In genomic region chr6:124481571-124481970, GRCm38 (mm10) we compare ENCODE assay signal across 10 mouse cellular contexts. TPM values are rescaled to one million over a fixed set of nuclear protein-coding genes. Genes with fewer than 3 reads are reported as not detected.
DNase-seq lines count a peak whose midpoint lies in the region; ATAC-seq and TF ChIP-seq lines count a peak whose summit lies in the region.
"Had no signal": no experiment of that assay in that cellular context is flagged by ENCODE, and none has a peak within 500 bp of the region (broad histone marks: within the 10 kb centered on the region; RNA-seq: fewer than 3 reads in every experiment).

No protein-coding gene starts in this region.

- H3K4me2 ChIP-seq in heart, postnatal 0 days (ENCODE audit: low read depth, low read length) = no peak overlapping the region
- peak overlapping the region; percentile 14; the same call in 1 of the 2 replicates for H3K4me2 ChIP-seq in kidney, embryonic 16.5 days (replicated peaks; ENCODE audit: low read depth, low read length)
- H3K4me2 ChIP-seq: embryonic facial prominence, embryonic 15.5 days; lung, embryonic 15.5 days had no signal

- no peak for DNase-seq in heart, postnatal 0 days (ENCODE audit: low spot score)
- DNase-seq in heart, postnatal 25 days (ENCODE audit: low spot score) = no peak
- DNase-seq in A20 (ENCODE audit: low read depth, low spot score) (peak; percentile 73), MEL-GATA-1-ER (ENCODE audit: extremely low read depth, low read depth) (peak; percentile 73)
- DNase-seq in embryo, embryonic 11 days = peak; percentile 72
- peak; percentile 27 to 34 for DNase-seq in thymus, postnatal 36 days

- intact Hi-C loops in heart, postnatal 25 days (cut with DNase I) = loop anchor here (5.0 kb wide), 1 partner anchor 64 kb away; the partner anchor contains the start of gene Pex5

- H3K36me3 ChIP-seq in heart, postnatal 0 days (replicated peaks; ENCODE audit: control insufficient read depth, insufficient read depth, low read length) = no peaks in the 10 kb centered on the region
- no peaks in the 10 kb centered on the region for H3K36me3 ChIP-seq in kidney, embryonic 16.5 days (ENCODE audit: insufficient read depth, low read length)
- H3K36me3 ChIP-seq: embryonic facial prominence, embryonic 15.5 days; lung, embryonic 15.5 days had no signal

- peak; percentile 54 for TF ChIP-seq CTCF in heart, postnatal 0 days (IDR thresholded peaks at IDR 0.05; ENCODE audit: low read depth)

- H3K9ac ChIP-seq in heart, postnatal 0 days (replicated peaks; ENCODE audit: low read depth, low read length) = no peak overlapping the region
- 0 out of 2 replicates have a peak overlapping the region, but pooled peaks have one; percentile 37 for H3K9ac ChIP-seq in kidney, embryonic 16.5 days (replicated peaks; ENCODE audit: low read length)
- H3K9ac ChIP-seq: embryonic facial prominence, embryonic 15.5 days; lung, embryonic 15.5 days had no signal

- peaks cover 9% of the 10 kb centered on the region; the same call in 1 of the 2 replicates for H3K4me1 ChIP-seq in heart, postnatal 0 days (ENCODE audit: control insufficient read depth, insufficient read depth)
- H3K4me1 ChIP-seq in kidney, embryonic 16.5 days (ENCODE audit: insufficient read depth, low read length) = peaks cover 12% of the 10 kb centered on the region

- no peaks in the 10 kb centered on the region for H3K27me3 ChIP-seq in heart, postnatal 0 days (ENCODE audit: control insufficient read depth, insufficient read depth, low read length)
- no peaks in the 10 kb centered on the region for H3K27me3 ChIP-seq in kidney, embryonic 16.5 days (ENCODE audit: insufficient read depth, low read length)
- H3K27me3 ChIP-seq: embryonic facial prominence, embryonic 15.5 days; lung, embryonic 15.5 days had no signal

- 0 out of 2 replicates have a peak, but pooled peaks have one; percentile 30 for ATAC-seq in heart, postnatal 0 days (ENCODE audit: insufficient read depth, low read depth)
- ATAC-seq in kidney, embryonic 16.5 days (ENCODE audit: low FRiP score, low TSS enrichment) = peak; percentile 60
- ATAC-seq in megakaryocyte, adult 5-6 weeks (ENCODE audit: poor library complexity, severe bottlenecking) = peak; percentile 42

- 22% methylated on average over 6 of the region's 6 CpGs for WGBS in heart, postnatal 0 days
- 27% methylated on average over 6 of the region's 6 CpGs for WGBS in kidney, embryonic 16.5 days

- H3K27ac ChIP-seq in heart, postnatal 0 days (ENCODE audit: low read depth) = no peak overlapping the region
- no peak overlapping the region; the same call in 1 of the 2 replicates for H3K27ac ChIP-seq in kidney, embryonic 16.5 days (ENCODE audit: low read length)
- H3K27ac ChIP-seq: embryonic facial prominence, embryonic 15.5 days; lung, embryonic 15.5 days had no signal

- no peak for TF ChIP-seq EP300 in heart, postnatal 0 days (IDR thresholded peaks at IDR 0.05; ENCODE audit: low read depth)

- no peak overlapping the region for H3K4me3 ChIP-seq in heart, postnatal 0 days (ENCODE audit: low read depth, low read length)
- H3K4me3 ChIP-seq in kidney, embryonic 16.5 days (ENCODE audit: low read length) = 0 out of 2 replicates have a peak overlapping the region, but pooled peaks have one; percentile 4
- H3K4me3 ChIP-seq: embryonic facial prominence, embryonic 15.5 days; lung, embryonic 15.5 days had no signal

- H3K9me3 ChIP-seq in heart, postnatal 0 days (replicated peaks; ENCODE audit: control insufficient read depth, low read length) = no peaks in the 10 kb centered on the region
- no peaks in the 10 kb centered on the region for H3K9me3 ChIP-seq in kidney, embryonic 16.5 days (ENCODE audit: low read length)
- H3K9me3 ChIP-seq: embryonic facial prominence, embryonic 15.5 days; lung, embryonic 15.5 days had no signal

RNA-seq across cellular contexts. Expression of gene C1rl, which starts 11.3 kb away (rescaled TPM):
- 0.46 and 1.4 TPM in 2 replicates for total RNA-seq in heart, postnatal 0 days (2014; rRNA removed; ENCODE audit: low replicate concordance)
- 0.48 and 0.63 TPM in 2 replicates for polyA plus RNA-seq in heart, postnatal 0 days (2015; fragmentation: Nextera tagmentation; extraction: Ambion mirVana)
- 1 to 10 TPM; 1.1 to 1.3 TPM for total RNA-seq in heart, postnatal 25 days (2021)
- polyA plus RNA-seq in kidney, embryonic 16.5 days (2015; fragmentation: Nextera tagmentation; extraction: Ambion mirVana) = 1.8 and 2.2 TPM in 2 replicates
- total RNA-seq in megakaryocyte, adult 5-6 weeks (2015) = 9.2 and 11.8 TPM in 2 replicates
- total RNA-seq in megakaryocyte, adult 5-6 weeks (2017) = 15.1 and 15.9 TPM in 2 replicates

RNA-seq across cellular contexts. Expression of gene Clstn3, which starts 17.0 kb away (rescaled TPM):
- total RNA-seq in heart, postnatal 0 days (2014; rRNA removed; ENCODE audit: low replicate concordance) = 0.23 and 0.84 TPM in 2 replicates
- 0.16 and 0.18 TPM in 2 replicates for polyA plus RNA-seq in heart, postnatal 0 days (2015; fragmentation: Nextera tagmentation; extraction: Ambion mirVana)
- 1 to 10 TPM in 1 of 2 experiments, under 1 TPM in 1; 0.49 to 1.5 TPM for total RNA-seq in heart, postnatal 25 days (2021)
- polyA plus RNA-seq in kidney, embryonic 16.5 days (2015; fragmentation: Nextera tagmentation; extraction: Ambion mirVana) = 5.8 and 6.6 TPM in 2 replicates
- 0.11 and 1.2 TPM in 2 replicates for total RNA-seq in megakaryocyte, adult 5-6 weeks (2015)
- 0.51 and 0.73 TPM in 2 replicates for total RNA-seq in megakaryocyte, adult 5-6 weeks (2017)

RNA-seq across cellular contexts. Expression of gene C1ra, which starts 30.6 kb away (rescaled TPM):
- 3.9 and 11.1 TPM in 2 replicates for total RNA-seq in heart, postnatal 0 days (2014; rRNA removed; ENCODE audit: low replicate concordance)
- polyA plus RNA-seq in heart, postnatal 0 days (2015; fragmentation: Nextera tagmentation; extraction: Ambion mirVana) = 3.1 and 4.3 TPM in 2 replicates
- 10 to 100 TPM; 10.7 to 11.6 TPM for total RNA-seq in heart, postnatal 25 days (2021)
- polyA plus RNA-seq in kidney, embryonic 16.5 days (2015; fragmentation: Nextera tagmentation; extraction: Ambion mirVana) = 11.7 and 13.9 TPM in 2 replicates
- total RNA-seq in megakaryocyte, adult 5-6 weeks (2015) = 4.7 and 4.8 TPM in 2 replicates
- 3.4 and 3.8 TPM in 2 replicates for total RNA-seq in megakaryocyte, adult 5-6 weeks (2017)

Comparison
In these comparisons a context has a peak if more than half of its experiments do, and no peak if none do; other contexts are left out.
1. DNase-seq: peak in A20 (single experiment), MEL-GATA-1-ER (single experiment), embryo, embryonic 11 days (single experiment) and thymus, postnatal 36 days (2 of 2); none in heart, postnatal 0 days (single experiment) and heart, postnatal 25 days (single experiment).
2. Peak in every context shown above with its lines, with median percentiles within 50 percentile points of each other: ATAC-seq.